Mouse (Mus musculus) forebrain, embryonic 14.5 days (tissue): Measurements from ENCODE around the gene Pnpla3. TPM values are rescaled to one million over a fixed set of nuclear protein-coding genes. Genes with fewer than 3 reads are reported as not detected.
A peak's percentile ranks its signal among the peaks of the same experiment; 100 is the strongest.

Experiments
- ATAC-seq: fragments of 200-750 bp; cut with Nextera tagmentation; 2 replicates; pipeline ENCODE4 v1.8.0; 2017; ENCODE audit warnings: mild to moderate bottlenecking, moderate library complexity
- DNase-seq: peaks from one replicate; pipeline ENCODE4 v3.0.0-alpha.2; 2015; ENCODE audit warnings: low spot score
- H3K27ac ChIP-seq: fragments of 300-500 bp; sonication (generic); 2 replicates; pipeline ENCODE4 v1.5.1; 2014; ENCODE audit warnings: low read depth, mild to moderate bottlenecking, control low read depth, low read length, moderate library complexity
- H3K27me3 ChIP-seq: fragments of 300-500 bp; sonication (generic); replicated peaks from 2 replicates; pipeline ENCODE4 v1.6.1; 2014; ENCODE audit warnings: low read length, control low read depth, mixed read lengths; ENCODE audit not compliant: control insufficient read depth, insufficient read depth
- H3K36me3 ChIP-seq: fragments of 300-500 bp; sonication (generic); 2 replicates; pipeline ENCODE4 v1.6.1; 2014; ENCODE audit warnings: low read length, control low read depth; ENCODE audit not compliant: control insufficient read depth, insufficient read depth
- H3K4me1 ChIP-seq: fragments of 300-500 bp; sonication (generic); 2 replicates; pipeline ENCODE4 v1.6.1; 2014; ENCODE audit warnings: antibody characterized with exemption, low read length, control low read depth; ENCODE audit not compliant: control insufficient read depth, insufficient read depth
- H3K4me2 ChIP-seq: fragments of 300-500 bp; sonication (generic); 2 replicates; pipeline ENCODE4 v1.6.1; 2014; ENCODE audit warnings: mild to moderate bottlenecking, control low read depth, low read length
- H3K4me3 ChIP-seq: fragments of 300-500 bp; sonication (generic); 2 replicates; pipeline ENCODE4 v1.5.1; 2014; ENCODE audit warnings: low read depth, low read length, control low read depth
- H3K9ac ChIP-seq: fragments of 300-500 bp; sonication (generic); 2 replicates; pipeline ENCODE4 v1.6.1; 2014; ENCODE audit warnings: mild to moderate bottlenecking, low read length, control low read depth, moderate library complexity
- H3K9me3 ChIP-seq: fragments of 300-500 bp; sonication (generic); replicated peaks from 2 replicates; pipeline ENCODE4 v1.6.1; 2016; ENCODE audit warnings: low read length, control low read depth, mixed read lengths; ENCODE audit not compliant: control insufficient read depth
- WGBS: fragments of 180-500 bp; shearing (Covaris S2); extraction: QIAGEN DNeasy Blood & Tissue Kit; methylation state at CpG from one replicate; pipeline ENCODE4 v1.1.7; 2014; 5-methylcytosine and 5-hydroxymethylcytosine counted together
- microRNA-seq: library from miRNA; unstranded; fragments of <30 nt; microRNA quantifications from one replicate; pipeline ENCODE4, GENCODE M21; 2016
- polyA plus RNA-seq: library from polyadenylated mRNA; unstranded; fragments of >200 nt; fragmentation: Nextera tagmentation; extraction: Ambion mirVana; gene quantifications from 2 replicates; pipeline ENCODE4 v1.2.1, GENCODE M21; 2014

The Pnpla3 gene
- polyA plus RNA-seq, 1 experiment from 2014 or later, result 1.7 TPM

DNA sequence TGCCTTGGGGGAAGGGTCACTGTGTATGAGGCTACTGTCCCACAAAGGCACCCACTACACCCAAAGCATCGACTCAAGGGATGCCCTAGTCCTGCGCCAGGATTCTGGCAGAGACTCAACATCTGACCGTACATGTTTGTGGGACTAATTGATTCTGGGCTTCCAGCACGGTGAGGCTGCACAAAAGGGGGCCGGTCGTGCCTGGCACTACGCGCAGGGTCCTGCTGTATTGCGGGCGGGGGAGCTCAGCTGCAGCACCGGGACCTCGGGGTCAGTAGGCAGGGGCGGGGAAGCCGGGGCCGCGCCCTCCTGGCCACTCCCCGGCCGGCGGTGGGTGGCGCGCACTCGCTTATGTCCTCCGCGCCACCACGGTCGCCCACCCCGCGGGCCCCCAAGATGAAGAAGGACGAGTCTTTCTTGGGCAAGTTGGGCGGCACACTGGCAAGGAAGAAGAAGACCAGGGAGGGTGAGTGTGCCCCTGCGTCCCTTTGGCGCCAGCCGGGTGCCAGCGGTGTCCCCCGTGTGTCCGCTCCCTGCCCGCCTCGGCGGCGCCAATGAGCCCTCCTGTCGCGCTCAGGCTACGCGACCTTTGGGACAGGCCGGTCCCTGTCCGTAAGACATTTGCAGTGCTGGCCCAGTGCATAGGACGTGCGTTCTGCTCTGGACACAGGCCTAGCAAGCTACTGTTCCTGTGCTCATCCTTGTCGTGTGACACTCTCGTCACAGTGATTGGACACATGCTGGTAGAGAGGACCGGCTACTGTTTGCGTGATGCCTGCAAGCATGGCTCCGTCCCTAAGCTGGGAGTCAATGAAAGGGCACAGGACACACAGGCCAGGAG lies 64.3 kb downstream of the Pnpla3 start, which contains the start of gene Parvb:
Gene Parvb, plus strand, starts transcription at position 323 of the 841 bp plus-strand sequence.
- under 1% methylated on average over 45 of the region's 53 CpGs for WGBS
- H3K4me1 ChIP-seq, result peaks cover 20% of the 10 kb centered on the region

DNA sequence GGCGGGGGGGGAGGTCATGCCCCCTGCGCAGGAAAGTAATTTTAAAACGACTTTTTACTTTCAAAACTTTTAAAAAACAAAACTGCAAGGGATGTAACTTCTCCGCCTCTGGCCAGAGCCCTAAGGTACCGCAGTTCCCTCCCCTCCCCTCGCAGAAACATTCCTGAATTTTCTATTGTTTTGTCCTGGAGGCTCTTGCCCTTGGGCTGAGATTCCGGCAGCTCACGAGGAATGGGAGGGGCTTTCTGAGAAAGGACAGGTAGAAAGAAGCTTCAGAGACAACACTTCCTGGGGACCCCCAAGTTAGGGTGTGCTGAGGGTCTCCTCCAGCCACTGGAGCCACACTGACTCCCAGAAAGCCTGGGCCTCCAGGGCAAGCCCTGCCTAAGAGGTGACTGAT lies 65.0 kb downstream of the Pnpla3 start:
- no peaks in the 10 kb centered on the region for H3K27me3 ChIP-seq
- H3K4me2 ChIP-seq, result peak overlapping the region; percentile 96
- 13% methylated on average over 8 of the region's 8 CpGs for WGBS
- H3K4me1 ChIP-seq, result peaks cover 15% of the 10 kb centered on the region
- H3K9ac ChIP-seq, result no peak overlapping the region
- no peak overlapping the region for H3K27ac ChIP-seq
- DNase-seq, result no peak
- ATAC-seq, result no peak
- no peaks in the 10 kb centered on the region for H3K36me3 ChIP-seq
- no peaks in the 10 kb centered on the region for H3K9me3 ChIP-seq
- H3K4me3 ChIP-seq, result 0 out of 2 replicates have a peak overlapping the region, but pooled peaks have one; percentile 41

More for the DNA sequence above, 64.3 kb downstream of the Pnpla3 start, which contains the start of gene Parvb:
- no peaks in the 10 kb centered on the region for H3K27me3 ChIP-seq
- H3K36me3 ChIP-seq, result no peaks in the 10 kb centered on the region
- peak within 1 kb of the TSS; percentile 77 for H3K27ac ChIP-seq
- peak; percentile 68 for ATAC-seq
- DNase-seq, result peak; percentile 70
- H3K9ac ChIP-seq, result peak within 1 kb of the TSS; percentile 66
- no peaks in the 10 kb centered on the region for H3K9me3 ChIP-seq
- H3K4me2 ChIP-seq, result peak within 1 kb of the TSS; percentile 96
- peak within 1 kb of the TSS; percentile 41 for H3K4me3 ChIP-seq

- Histone ChIP-seq H3K4me3 (no peak overlapping the region), H3K27ac (no peak overlapping the region), H3K27me3 (no peaks in the 10 kb centered on the region), H3K36me3 (no peaks in the 10 kb centered on the region), H3K4me2 (no peak overlapping the region), H3K4me1 (peaks cover 30% of the 10 kb centered on the region), H3K9me3 (no peaks in the 10 kb centered on the region), H3K9ac (no peak overlapping the region)
- 83% methylated on average over 7 of the region's 7 CpGs for WGBS
- DNase-seq (peak; percentile 54), ATAC-seq (no peak)
These were observed 67.4 kb downstream of the Pnpla3 start for GRCm38 (mm10) chr15:84234794-84235581.

GRCm38 (mm10) chr15:84235646-84236045 lies 68.0 kb downstream of the Pnpla3 start:
- Histone ChIP-seq H3K9ac (no peak overlapping the region), H3K9me3 (no peaks in the 10 kb centered on the region), H3K27ac (no peak overlapping the region), H3K36me3 (no peaks in the 10 kb centered on the region), H3K4me3 (no peak overlapping the region), H3K4me1 (peaks cover 28% of the 10 kb centered on the region), H3K4me2 (no peak overlapping the region), H3K27me3 (no peaks in the 10 kb centered on the region)
- WGBS, result 70% methylated on average over 7 of the region's 7 CpGs
- ATAC-seq, result no peak
- no peak for DNase-seq

Small RNAs within 50 kb of the gene (microRNA-seq; reads per million reads assigned to microRNA genes)
- gene Mir6392, result not detected

Other genes starting within 250 kb of the Pnpla3 start
- gene Efcab6, start 102.5 kb upstream of the Pnpla3 start, polyA plus RNA-seq, result 2.1 and 3.0 TPM in 2 replicates
- 40.4 and 51.4 TPM in 2 replicates for gene Sult4a1, start 62.1 kb upstream of the Pnpla3 start, polyA plus RNA-seq
- gene Pnpla5, start 44.7 kb upstream of the Pnpla3 start, polyA plus RNA-seq, result not detected in 2 replicates
- 60.5 and 60.9 TPM in 2 replicates for gene Samm50, start 24.4 kb downstream of the Pnpla3 start, polyA plus RNA-seq
- gene Parvb, start 64.2 kb downstream of the Pnpla3 start, polyA plus RNA-seq, result 2.5 and 2.9 TPM in 2 replicates
- gene Parvg, start 156.2 kb downstream of the Pnpla3 start, polyA plus RNA-seq, result 0.90 and 1.2 TPM in 2 replicates